Mouse (Mus musculus) limb, embryonic 14.5 days (tissue): ENCODE measurements around the gene Ccdc171. TPM values are rescaled to one million over a fixed set of nuclear protein-coding genes. Genes with fewer than 3 reads are reported as not detected.
A peak's percentile ranks its signal among the peaks of the same experiment; 100 is the strongest.
"Not testable (repeated sequence)": the region's sequence is repeated elsewhere in the genome, so short reads cannot be mapped to it uniquely, and the experiment has no call there.

Source experiments
- ATAC-seq: fragments of 200-750 bp; cut with Nextera tagmentation; 2 replicates; pipeline ENCODE4 v1.8.0; 2017; ENCODE audit warnings: low read depth, moderate number of reproducible peaks, moderate TSS enrichment; ENCODE audit not compliant: low FRiP score
- DNase-seq: peaks from one replicate; pipeline ENCODE4 v3.0.0-alpha.2; 2015; ENCODE audit warnings: low spot score
- H3K27ac ChIP-seq: fragments of 300-500 bp; sonication (generic); replicated peaks from 2 replicates; pipeline ENCODE4 v1.5.1; 2014; ENCODE audit warnings: low read depth, mild to moderate bottlenecking, low read length, moderate library complexity, mixed read lengths
- H3K27me3 ChIP-seq: fragments of 300-500 bp; sonication (generic); 2 replicates; pipeline ENCODE4 v1.6.1; 2014; ENCODE audit warnings: low read length, mixed read lengths; ENCODE audit not compliant: control insufficient read depth, insufficient read depth
- H3K36me3 ChIP-seq: fragments of 300-500 bp; sonication (generic); 2 replicates; pipeline ENCODE4 v1.6.1; 2014; ENCODE audit warnings: mild to moderate bottlenecking, low read length, moderate library complexity, mixed read lengths; ENCODE audit not compliant: control insufficient read depth, insufficient read depth
- H3K4me1 ChIP-seq: fragments of 300-500 bp; sonication (generic); 2 replicates; pipeline ENCODE4 v1.6.1; 2014; ENCODE audit warnings: antibody characterized with exemption, low read length, mixed read lengths; ENCODE audit not compliant: control insufficient read depth, insufficient read depth
- H3K4me2 ChIP-seq: fragments of 300-500 bp; sonication (generic); replicated peaks from 2 replicates; pipeline ENCODE4 v1.6.1; 2014; ENCODE audit warnings: low read depth, mild to moderate bottlenecking, low read length, moderate library complexity; ENCODE audit not compliant: severe bottlenecking
- H3K4me3 ChIP-seq: fragments of 300-500 bp; sonication (generic); replicated peaks from 2 replicates; pipeline ENCODE4 v1.5.1; 2014; ENCODE audit warnings: low read length
- H3K9ac ChIP-seq: fragments of 300-500 bp; sonication (generic); 2 replicates; pipeline ENCODE4 v1.6.1; 2014; ENCODE audit warnings: mild to moderate bottlenecking, low read depth, low read length, moderate library complexity; ENCODE audit not compliant: severe bottlenecking
- H3K9me3 ChIP-seq: fragments of 300-500 bp; sonication (generic); 2 replicates; pipeline ENCODE4 v1.6.1; 2016; ENCODE audit warnings: low read length; ENCODE audit not compliant: control insufficient read depth
- POLR2A ChIP-seq: fragments of 200-500 bp; IDR thresholded peaks from 2 replicates; pipeline ENCODE4 v1.8.0; 2012; ENCODE audit warnings: inconsistent platforms, mild to moderate bottlenecking, moderate library complexity, borderline replicate concordance; ENCODE audit not compliant: insufficient read depth, insufficient read length; ENCODE audit errors: extremely low read depth
- WGBS: fragments of 180-500 bp; shearing (Covaris S2); extraction: QIAGEN DNeasy Blood & Tissue Kit; methylation state at CpG from one replicate; pipeline ENCODE4 v1.1.7; 2014; 5-methylcytosine and 5-hydroxymethylcytosine counted together
- polyA plus RNA-seq, 2 experiments: library from polyadenylated mRNA; depleted of rRNA in 1 of 2; stranded (reverse) in 1 of 2; unstranded in 1 of 2; fragments of >200 nt; fragmentation: Nextera tagmentation in 1 of 2; extraction: Ambion mirVana in 1 of 2; gene quantifications; 2 replicates each; pipeline versions ENCODE4 v1.2.1 to v1.2.3; 2012 to 2014

Gene Ccdc171
- polyA plus RNA-seq, 2 experiments, result 4.1 to 5.0 TPM

- no peaks in the 10 kb centered on the region for H3K27me3 ChIP-seq
- no peak for ATAC-seq
- no peaks in the 10 kb centered on the region for H3K9me3 ChIP-seq
- peak overlapping the region; percentile 85 for H3K4me2 ChIP-seq
- 4% methylated on average over 13 of the region's 13 CpGs for WGBS
- H3K36me3 ChIP-seq, result no peaks in the 10 kb centered on the region
- TF ChIP-seq POLR2A, result no peak
- H3K27ac ChIP-seq, result no peak overlapping the region
- H3K4me1 ChIP-seq, result peaks cover 13% of the 10 kb centered on the region; the same call in 1 of the 2 replicates
- peak overlapping the region; percentile 74 for H3K4me3 ChIP-seq
- H3K9ac ChIP-seq, result peak overlapping the region; percentile 69; the same call in 1 of the 2 replicates
- DNase-seq, result peak; percentile 51
These were observed 1.1 kb downstream of the Ccdc171 start for GRCm38 (mm10) chr4:83526270-83526987.

- Histone ChIP-seq H3K4me3 (no peak overlapping the region), H3K9me3 (no peaks in the 10 kb centered on the region), H3K4me2 (no peak overlapping the region), H3K36me3 (no peaks in the 10 kb centered on the region), H3K9ac (no peak overlapping the region), H3K4me1 (peaks cover 13% of the 10 kb centered on the region; the same call in 1 of the 2 replicates), H3K27ac (no peak overlapping the region), H3K27me3 (no peaks in the 10 kb centered on the region)
- no peak for TF ChIP-seq POLR2A
- WGBS, result 46% methylated on average over 6 of the region's 6 CpGs
- ATAC-seq, result no peak
- DNase-seq, result no peak
These were observed 1.6 kb downstream of the Ccdc171 start for GRCm38 (mm10) chr4:83526988-83527334.

GRCm38 (mm10) chr4:83527921-83528320, 2.6 kb downstream of the Ccdc171 start:
- Histone ChIP-seq H3K27ac (no peak overlapping the region), H3K9me3 (no peaks in the 10 kb centered on the region), H3K9ac (no peak overlapping the region), H3K4me2 (no peak overlapping the region), H3K36me3 (no peaks in the 10 kb centered on the region), H3K27me3 (no peaks in the 10 kb centered on the region), H3K4me1 (peaks cover 13% of the 10 kb centered on the region; the same call in 1 of the 2 replicates), H3K4me3 (no peak overlapping the region)
- ATAC-seq, result no peak
- DNase-seq, result no peak
- TF ChIP-seq POLR2A, result no peak

GRCm38 (mm10) chr4:83530060-83530459, 4.7 kb downstream of the Ccdc171 start:
- not testable (repeated sequence) for H3K27ac ChIP-seq, DNase-seq, ATAC-seq, H3K9me3 ChIP-seq, H3K27me3 ChIP-seq, H3K4me1 ChIP-seq, H3K9ac ChIP-seq, H3K4me3 ChIP-seq, H3K4me2 ChIP-seq, H3K36me3 ChIP-seq
- WGBS, result 85% methylated on average over 4 of the region's 4 CpGs

GRCm38 (mm10) chr4:83533168-83533911, 8.0 kb downstream of the Ccdc171 start:
- ATAC-seq (no peak), DNase-seq (no peak)
- Histone ChIP-seq H3K4me2 (no peak overlapping the region), H3K27me3 (no peaks in the 10 kb centered on the region), H3K9me3 (no peaks in the 10 kb centered on the region), H3K27ac (no peak overlapping the region), H3K9ac (no peak overlapping the region), H3K4me3 (no peak overlapping the region), H3K4me1 (no peaks in the 10 kb centered on the region), H3K36me3 (no peaks in the 10 kb centered on the region)
- no peak for TF ChIP-seq POLR2A
- WGBS, result 65% methylated on average over 9 of the region's 9 CpGs
